Mouse (Mus musculus) thymus, postnatal 36 days (tissue): Measurements from ENCODE around the gene Btn2a2.
A peak's percentile ranks its signal among the peaks of the same experiment; 100 is the strongest.

ENCODE experiments used
- DNase-seq, 2 experiments: peaks; one replicate each; pipeline ENCODE4 v3.0.0; 2022; ENCODE audit warnings: mixed read lengths in 2 of 2

Btn2a2 gene

GRCm38 (mm10) chr13:23521703-23522102, 33.0 kb upstream of the Btn2a2 start:
- peak; percentile 90 to 94 for DNase-seq

GRCm38 (mm10) chr13:23519416-23519815, 30.8 kb upstream of the Btn2a2 start:
- DNase-seq, result peak; percentile 69 to 78

DNA sequence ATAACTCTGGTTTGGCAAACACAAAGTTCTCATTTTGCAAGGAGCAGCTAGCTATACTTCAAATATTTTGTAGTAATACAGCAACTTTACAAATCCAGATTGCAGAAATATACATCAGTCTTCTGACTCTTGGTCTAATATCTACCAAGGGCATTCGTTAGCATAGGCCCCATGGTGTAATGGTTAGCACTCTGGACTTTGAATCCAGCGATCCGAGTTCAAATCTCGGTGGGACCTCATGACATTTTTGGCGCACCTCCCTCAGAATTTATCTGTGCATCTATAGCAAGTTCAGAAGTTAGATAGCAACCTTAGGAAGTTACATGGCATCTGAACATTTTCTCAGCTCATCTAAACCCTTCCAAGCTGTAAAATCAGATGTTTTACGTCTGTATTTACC, 30.2 kb upstream of the Btn2a2 start:
- peak; percentile 80 to 84 for DNase-seq

GRCm38 (mm10) chr13:23518295-23518603, 29.6 kb upstream of the Btn2a2 start:
- no peak for DNase-seq

GRCm38 (mm10) chr13:23517603-23518294, 29.1 kb upstream of the Btn2a2 start:
- DNase-seq, result peak; percentile 90 to 95

DNA sequence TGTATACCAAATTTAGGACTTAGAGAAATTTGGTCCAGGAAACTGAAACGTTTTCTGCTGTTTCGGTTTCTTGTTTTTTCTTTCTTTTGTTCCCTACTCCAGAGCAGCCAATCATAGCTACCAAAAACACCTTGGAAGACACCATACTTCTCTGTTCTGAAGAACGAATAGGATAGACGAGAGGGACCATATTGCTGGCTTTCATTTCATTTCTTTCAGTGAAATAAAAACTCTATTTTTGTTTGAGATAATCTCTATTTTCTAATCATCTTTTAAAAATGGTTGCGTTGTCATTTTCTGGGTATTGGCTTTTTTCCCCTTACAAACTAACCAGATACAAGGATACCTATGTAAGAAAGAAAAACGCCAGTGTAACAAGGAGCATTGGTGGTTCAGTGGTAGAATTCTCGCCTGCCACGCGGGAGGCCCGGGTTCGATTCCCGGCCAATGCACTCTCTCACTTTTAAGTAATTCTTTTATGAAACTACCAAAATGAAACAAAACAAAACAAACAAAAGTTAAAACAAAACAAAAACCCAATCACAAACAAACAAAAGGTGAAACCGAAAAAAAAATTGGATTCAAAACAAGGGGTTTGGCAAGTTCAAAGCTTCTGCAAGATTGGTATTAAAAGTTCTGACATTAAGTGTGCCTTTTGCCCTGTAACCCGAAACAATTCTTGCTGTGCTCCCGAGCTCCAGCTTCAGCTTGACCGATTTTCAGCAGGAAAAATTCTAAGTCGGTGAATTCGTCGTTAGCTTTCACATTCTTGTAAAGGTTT, 28.4 kb upstream of the Btn2a2 start:
- DNase-seq, result peak; percentile 78 to 84

DNA sequence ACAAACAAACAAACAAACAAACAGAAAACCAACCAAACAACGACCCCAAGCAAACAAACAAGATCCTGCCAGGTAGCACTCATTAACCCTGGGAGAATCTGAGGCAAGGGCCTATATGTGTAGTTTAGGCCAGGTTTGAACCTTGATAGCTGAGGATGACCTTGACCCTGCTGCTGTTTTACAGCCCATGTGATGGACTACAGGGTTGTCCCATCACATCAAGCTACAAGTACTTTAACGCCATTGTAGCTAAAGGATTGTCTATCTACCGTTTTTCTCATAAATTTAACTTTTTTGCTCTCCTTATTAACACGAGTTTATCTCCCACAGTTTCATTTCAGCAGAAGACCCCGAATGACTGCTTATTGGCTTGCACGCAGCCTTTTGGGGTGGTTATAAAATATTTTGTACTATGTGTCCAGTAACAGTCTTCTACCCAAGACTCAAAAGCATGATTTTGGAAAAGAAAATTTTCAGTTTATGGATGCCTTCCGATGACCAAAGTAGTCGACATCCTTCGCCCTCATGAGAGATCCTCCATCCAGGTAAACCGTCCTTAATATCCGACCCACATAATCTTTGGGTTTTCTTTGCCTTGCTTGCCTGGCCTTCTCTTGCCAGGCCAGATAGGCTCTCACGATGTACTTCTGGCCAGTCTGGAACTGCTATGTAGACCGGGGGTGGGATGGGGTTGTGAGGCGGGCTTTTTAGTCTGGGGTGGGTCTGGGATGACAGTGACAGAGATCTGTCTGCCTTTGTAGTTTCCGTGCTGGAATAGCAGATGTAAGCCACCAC, 27.4 kb upstream of the Btn2a2 start:
- no peak for DNase-seq

DNA sequence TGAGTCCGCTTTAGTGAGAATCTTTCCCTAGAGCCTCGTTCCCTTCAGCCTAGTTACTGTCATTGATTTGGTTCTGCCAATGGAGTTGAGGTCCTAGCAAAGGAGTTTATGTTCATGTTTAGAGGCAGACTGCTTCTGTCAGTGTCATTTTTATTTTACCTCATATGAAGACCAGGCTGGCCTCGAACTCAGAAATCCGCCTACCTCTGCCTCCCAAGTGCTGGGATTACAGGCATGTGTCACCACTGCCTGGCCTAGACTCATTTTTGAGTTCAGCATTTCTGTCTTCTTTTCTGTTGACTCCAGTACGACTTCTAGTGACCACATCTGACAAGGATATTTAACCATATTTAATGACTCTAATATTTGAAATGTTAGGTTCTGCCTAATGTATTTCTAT, 26.6 kb upstream of the Btn2a2 start:
- no peak for DNase-seq

DNA sequence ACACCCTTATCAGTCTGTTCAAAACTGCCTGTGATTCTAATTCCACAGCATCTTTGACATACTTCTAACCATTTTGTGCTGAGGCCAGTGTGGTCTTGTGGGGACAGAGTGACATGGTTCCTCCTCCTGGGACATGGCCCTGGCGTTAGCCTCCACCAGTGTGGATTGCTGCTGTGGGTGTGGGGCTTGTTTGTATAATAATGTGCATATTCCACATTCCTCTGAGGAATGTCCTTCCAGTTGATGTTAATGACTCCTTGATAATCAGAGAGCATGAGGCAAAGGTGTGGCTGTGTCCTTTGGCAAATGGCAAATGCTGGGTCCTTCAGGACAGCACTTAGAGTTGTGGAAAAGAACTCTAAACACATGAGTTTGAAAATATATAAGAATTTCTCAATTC, 24.9 kb upstream of the Btn2a2 start:
- no peak for DNase-seq

DNA sequence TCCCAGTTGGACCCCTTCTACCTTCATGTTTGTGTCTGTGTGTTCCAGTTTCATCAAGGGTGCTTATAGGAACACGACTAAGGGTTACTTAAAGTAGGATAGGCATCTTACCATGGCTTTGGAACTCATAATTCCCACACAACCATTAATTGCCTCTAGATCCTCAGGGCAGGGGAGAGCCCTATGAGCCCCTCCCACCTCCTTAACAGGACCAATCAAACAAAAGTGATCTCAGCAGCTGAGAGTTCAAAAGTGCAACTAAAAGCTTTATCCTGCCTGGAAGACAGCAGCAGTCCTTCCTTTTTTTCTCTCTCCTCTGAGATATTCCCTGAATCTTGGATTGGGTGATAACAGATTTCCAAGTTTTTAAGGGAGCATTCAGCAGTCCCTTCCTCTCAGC, 21.5 kb upstream of the Btn2a2 start:
- no peak for DNase-seq

DNA sequence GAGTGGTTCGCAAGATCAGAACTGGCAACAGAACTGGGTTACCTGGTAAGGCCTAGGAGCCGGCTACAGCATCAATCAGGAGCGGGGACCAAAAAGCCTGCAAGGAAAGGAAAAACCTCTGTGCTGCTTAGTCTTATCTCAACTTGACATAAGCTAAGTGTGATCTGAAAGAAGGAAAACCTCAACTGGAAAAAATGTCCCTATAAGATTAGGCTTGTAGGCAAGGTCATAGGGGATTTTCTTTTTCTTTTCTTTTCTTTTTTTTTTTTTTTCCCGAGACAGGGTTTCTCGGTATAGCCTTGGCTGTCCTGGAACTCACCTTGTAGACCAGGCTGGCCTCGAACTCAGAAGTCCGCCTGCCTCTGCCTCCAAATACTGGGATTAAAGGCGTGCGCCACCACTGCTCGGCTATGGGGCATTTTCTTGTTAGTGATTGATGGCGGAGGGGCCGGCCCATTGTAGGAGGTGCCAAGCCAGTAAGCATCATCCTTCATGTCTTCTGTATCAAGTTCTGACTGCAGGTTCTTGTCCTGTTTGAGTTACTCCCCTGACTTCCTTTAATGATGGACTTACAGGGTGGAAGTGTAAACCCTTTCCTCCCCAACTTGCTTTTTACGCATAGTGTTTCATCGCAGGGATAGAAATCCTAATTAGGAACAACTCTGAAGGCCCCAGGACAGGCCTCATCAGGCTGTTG, 18.3 kb upstream of the Btn2a2 start:
- no peak for DNase-seq

DNA sequence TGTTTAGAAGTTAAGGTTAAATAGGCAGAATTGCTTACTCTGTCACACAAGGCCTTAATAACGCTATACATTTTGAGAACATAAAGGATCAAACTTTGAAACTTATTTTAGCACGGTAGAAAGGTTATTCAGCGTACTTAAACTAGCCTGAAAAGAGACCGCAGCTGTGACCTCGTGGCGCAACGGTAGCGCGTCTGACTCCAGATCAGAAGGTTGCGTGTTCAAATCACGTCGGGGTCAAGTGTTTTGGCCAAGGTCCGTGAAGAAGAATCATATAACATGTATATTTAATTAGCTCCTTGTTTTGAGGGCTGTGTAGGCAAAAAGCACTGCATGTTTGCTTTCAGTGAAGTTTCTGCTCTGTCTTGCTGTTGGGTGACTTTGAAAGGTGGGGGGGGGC, 17.7 kb upstream of the Btn2a2 start:
- peak; percentile 41 to 57 for DNase-seq

GRCm38 (mm10) chr13:23505662-23506345, 17.1 kb upstream of the Btn2a2 start:
- DNase-seq, result no peak

DNA sequence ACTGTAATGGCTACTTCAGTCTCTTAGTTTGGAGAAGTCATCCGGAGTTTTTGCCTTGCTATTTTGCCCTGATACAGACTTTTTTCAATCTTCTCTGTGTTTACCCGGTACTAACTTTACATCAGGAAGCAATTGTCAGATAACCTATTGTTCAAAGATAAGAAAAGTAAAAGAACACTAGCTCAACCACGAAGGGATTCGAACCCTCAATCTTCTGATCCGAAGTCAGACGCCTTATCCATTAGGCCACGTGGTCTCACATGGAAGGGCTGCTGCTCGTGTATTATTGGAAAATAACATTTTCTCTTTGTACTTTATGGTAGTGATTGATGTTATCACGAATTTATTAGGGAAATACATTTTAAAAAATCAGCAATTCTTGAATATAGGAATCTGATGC, 15.1 kb upstream of the Btn2a2 start:
- peak; percentile 59 to 71 for DNase-seq

DNA sequence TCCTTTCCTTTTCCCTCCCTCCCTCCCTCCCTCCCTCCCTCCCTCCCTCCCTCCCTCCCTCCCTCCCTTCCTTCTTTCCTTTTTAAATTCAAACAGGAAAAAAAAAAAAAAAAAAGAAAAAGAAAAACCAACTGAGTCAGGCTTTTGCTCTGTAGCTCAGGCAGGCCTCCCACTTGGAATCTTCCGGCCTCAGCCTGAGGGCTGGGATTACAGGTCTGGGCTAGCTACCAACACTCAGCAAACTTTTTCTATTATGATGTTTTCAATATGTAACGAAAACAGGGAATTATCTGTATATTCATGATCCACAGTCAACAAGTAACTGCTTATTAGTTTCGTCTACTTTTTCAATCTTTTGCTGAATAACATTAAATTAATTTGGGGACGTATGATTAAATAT, 14.3 kb upstream of the Btn2a2 start:
- DNase-seq, result no peak

GRCm38 (mm10) chr13:23502031-23502567, 13.4 kb upstream of the Btn2a2 start:
- no peak for DNase-seq

DNA sequence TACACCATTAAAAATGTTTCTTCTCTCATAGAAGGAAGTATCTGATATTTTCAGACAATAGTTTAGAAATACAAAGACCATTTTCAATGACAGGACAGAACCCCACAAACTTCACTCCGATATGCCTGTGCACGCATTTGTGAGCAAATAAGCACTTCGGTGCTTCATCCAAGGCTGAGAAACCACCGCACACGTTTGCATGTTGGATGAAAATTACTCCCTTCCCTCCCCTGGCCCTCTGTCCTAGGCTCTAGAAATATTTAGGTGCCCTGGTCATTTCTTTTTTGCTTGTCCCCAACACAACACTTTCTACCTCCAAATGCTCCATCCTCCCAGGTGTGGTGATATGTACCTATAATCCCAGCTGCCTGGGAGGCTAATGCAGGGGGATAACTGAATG, 12.9 kb upstream of the Btn2a2 start:
- no peak for DNase-seq

GRCm38 (mm10) chr13:23500424-23501200, 12.0 kb upstream of the Btn2a2 start:
- peak; percentile 79 to 83 for DNase-seq

DNA sequence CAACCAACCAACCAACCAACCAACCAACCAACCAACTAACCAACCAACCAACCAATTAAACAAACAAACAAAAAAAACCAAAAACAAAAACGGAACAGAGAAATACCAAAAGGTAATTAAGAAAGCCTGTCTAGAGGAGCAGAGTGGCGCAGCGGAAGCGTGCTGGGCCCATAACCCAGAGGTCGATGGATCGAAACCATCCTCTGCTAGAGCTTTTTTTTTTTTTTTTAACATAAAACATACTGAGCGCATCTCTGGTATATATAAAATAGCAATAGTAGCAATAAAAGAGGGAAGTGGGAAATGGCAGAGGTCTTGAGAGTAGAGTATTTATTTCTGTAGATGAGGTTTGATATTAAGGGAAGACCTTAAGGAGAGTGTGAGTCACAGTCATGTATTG, 11.3 kb upstream of the Btn2a2 start:
- DNase-seq, result no peak

- DNase-seq, result no peak
These were observed 10.0 kb upstream of the Btn2a2 start for GRCm38 (mm10) chr13:23498653-23499052.

- no peak for DNase-seq
These were observed 9.1 kb upstream of the Btn2a2 start for GRCm38 (mm10) chr13:23497656-23498321.
